Mouse (Mus musculus) liver, embryonic 15.5 days (tissue): ENCODE results near the gene Slco1a1. TPM values are rescaled to one million over a fixed set of nuclear protein-coding genes. Genes with fewer than 3 reads are reported as not detected.

Experiments
- ATAC-seq: fragments of 200-750 bp; cut with Nextera tagmentation; 2 replicates; pipeline ENCODE4 v1.8.0; 2017; ENCODE audit warnings: moderate number of reproducible peaks, mild to moderate bottlenecking, moderate library complexity; ENCODE audit not compliant: insufficient read depth
- H3K27ac ChIP-seq: fragments of 300-500 bp; sonication (generic); replicated peaks from 2 replicates; pipeline ENCODE4 v1.5.1; 2015; ENCODE audit warnings: mild to moderate bottlenecking, inconsistent platforms
- H3K27me3 ChIP-seq: fragments of 300-500 bp; sonication (generic); 2 replicates; pipeline ENCODE4 v1.6.1; 2015; ENCODE audit warnings: mild to moderate bottlenecking, inconsistent platforms
- H3K36me3 ChIP-seq: fragments of 300-500 bp; sonication (generic); replicated peaks from 2 replicates; pipeline ENCODE4 v1.6.1; 2015; ENCODE audit warnings: moderate library complexity, mild to moderate bottlenecking, inconsistent platforms
- H3K4me1 ChIP-seq: fragments of 300-500 bp; sonication (generic); replicated peaks from 2 replicates; pipeline ENCODE4 v1.6.1; 2015; ENCODE audit warnings: inconsistent platforms
- H3K4me2 ChIP-seq: fragments of 300-500 bp; sonication (generic); 2 replicates; pipeline ENCODE4 v1.6.1; 2015; ENCODE audit warnings: moderate library complexity, mild to moderate bottlenecking, inconsistent platforms
- H3K4me3 ChIP-seq: fragments of 300-500 bp; sonication (generic); replicated peaks from 2 replicates; pipeline ENCODE4 v1.5.1; 2015; ENCODE audit warnings: mild to moderate bottlenecking, inconsistent platforms
- H3K9ac ChIP-seq: fragments of 300-500 bp; sonication (generic); 2 replicates; pipeline ENCODE4 v1.6.1; 2015; ENCODE audit warnings: moderate library complexity, mild to moderate bottlenecking, inconsistent platforms
- H3K9me3 ChIP-seq: fragments of 300-500 bp; sonication (generic); replicated peaks from 2 replicates; pipeline ENCODE4 v1.6.1; 2016; ENCODE audit warnings: inconsistent platforms
- WGBS: fragments of 180-500 bp; shearing (Covaris S2); methylation state at CpG from one replicate; pipeline ENCODE4 v1.1.7; 2015; ENCODE audit warnings: mixed read lengths; ENCODE audit not compliant: insufficient replicate concordance; 5-methylcytosine and 5-hydroxymethylcytosine counted together
- polyA plus RNA-seq: library from polyadenylated mRNA; unstranded; fragments of >200 nt; fragmentation: Nextera tagmentation; extraction: Ambion mirVana; gene quantifications from 2 replicates; pipeline ENCODE4 v1.2.1, GENCODE M21; 2015

Slco1a1 gene
- polyA plus RNA-seq, 1 experiment from 2014 or later: 0.02 TPM

DNA sequence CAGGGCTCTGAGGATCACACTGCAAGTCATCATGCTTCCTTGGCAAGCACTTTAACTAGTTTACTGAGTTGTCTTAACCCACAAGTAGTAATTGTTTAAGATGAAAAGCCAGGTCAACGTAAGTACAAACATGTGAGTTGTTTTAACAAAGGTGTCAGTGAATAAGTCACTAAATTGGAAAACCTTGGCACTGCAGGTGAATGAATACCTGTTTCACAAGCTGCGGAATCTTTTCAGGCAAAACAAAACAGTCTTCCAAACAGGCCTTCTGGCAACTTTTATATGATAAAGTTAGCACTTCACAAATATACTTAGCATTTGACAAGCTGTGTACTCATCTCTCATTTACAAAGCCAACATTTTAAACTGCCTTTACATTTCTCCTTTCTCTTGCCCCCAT lies 75.1 kb downstream of the Slco1a1 start:
- Histone ChIP-seq H3K27me3 (no peaks in the 10 kb centered on the region), H3K4me3 (no peak overlapping the region), H3K4me1 (no peaks in the 10 kb centered on the region), H3K4me2 (no peak overlapping the region), H3K9ac (no peak overlapping the region), H3K9me3 (no peaks in the 10 kb centered on the region), H3K36me3 (no peaks in the 10 kb centered on the region), H3K27ac (peak overlapping the region; percentile 41)
- WGBS: 42% methylated on average over 2 of the region's 2 CpGs
- no peak for ATAC-seq

GRCm38 (mm10) chr6:141868735-141869134 lies 78.0 kb downstream of the Slco1a1 start:
- no peaks in the 10 kb centered on the region for H3K27me3 ChIP-seq
- H3K9ac ChIP-seq: no peak overlapping the region
- H3K9me3 ChIP-seq: no peaks in the 10 kb centered on the region
- 56% methylated on average over 5 of the region's 5 CpGs for WGBS
- no peaks in the 10 kb centered on the region for H3K4me1 ChIP-seq
- no peak overlapping the region for H3K4me2 ChIP-seq
- H3K27ac ChIP-seq: peak overlapping the region; percentile 53
- no peak overlapping the region for H3K4me3 ChIP-seq
- ATAC-seq: no peak
- no peaks in the 10 kb centered on the region for H3K36me3 ChIP-seq

- no peak overlapping the region for H3K27ac ChIP-seq
- WGBS: 53% methylated on average over 5 of the region's 5 CpGs
- no peaks in the 10 kb centered on the region for H3K36me3 ChIP-seq
- no peaks in the 10 kb centered on the region for H3K9me3 ChIP-seq
- H3K4me3 ChIP-seq: no peak overlapping the region
- no peak overlapping the region for H3K4me2 ChIP-seq
- H3K27me3 ChIP-seq: no peaks in the 10 kb centered on the region
- H3K4me1 ChIP-seq: no peaks in the 10 kb centered on the region
- no peak overlapping the region for H3K9ac ChIP-seq
- no peak for ATAC-seq
Observed at GRCm38 (mm10) chr6:141866026-141866425, 80.7 kb downstream of the Slco1a1 start.

DNA sequence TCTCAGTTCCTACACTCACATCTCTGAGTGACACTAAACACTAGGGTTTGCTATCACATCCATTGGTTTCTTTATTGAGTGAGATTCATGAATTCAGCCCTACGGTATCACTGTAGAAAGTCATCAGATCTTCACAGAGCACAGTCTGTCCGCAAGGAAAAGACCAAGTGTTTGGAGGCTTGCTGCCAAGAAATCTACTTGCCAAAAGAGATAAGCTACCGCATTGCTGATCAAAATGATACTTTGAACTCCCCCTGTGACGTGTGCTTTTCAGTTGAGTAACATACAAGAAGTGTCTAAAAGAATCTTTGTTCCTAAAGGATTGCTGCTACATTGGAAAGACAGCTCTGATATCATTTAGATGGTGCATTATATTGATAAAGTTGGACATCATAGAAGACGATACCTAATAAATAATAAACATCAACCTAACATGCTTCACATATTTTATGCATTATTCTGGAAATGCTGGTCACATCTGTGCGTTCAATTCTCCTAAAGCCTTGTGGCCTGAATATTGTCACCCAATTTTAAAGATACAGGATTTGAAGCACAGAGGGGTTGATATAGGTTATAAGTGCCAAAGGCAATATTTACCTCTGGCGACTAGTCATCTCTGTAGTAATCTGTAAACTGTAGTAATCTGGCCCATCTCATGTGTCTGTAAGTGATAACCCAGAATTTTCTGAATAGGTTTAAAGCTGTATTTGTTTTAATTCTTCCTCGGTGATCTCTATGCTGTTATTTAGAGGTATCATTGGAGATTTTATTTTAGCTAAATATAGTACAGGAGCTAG lies 88.8 kb downstream of the Slco1a1 start:
- Histone ChIP-seq H3K9me3 (no peaks in the 10 kb centered on the region), H3K27ac (no peak overlapping the region), H3K36me3 (no peaks in the 10 kb centered on the region), H3K9ac (no peak overlapping the region), H3K4me3 (no peak overlapping the region), H3K4me1 (no peaks in the 10 kb centered on the region), H3K4me2 (no peak overlapping the region), H3K27me3 (no peaks in the 10 kb centered on the region)
- ATAC-seq: no peak
- WGBS: 64% methylated on average over 8 of the region's 8 CpGs

Other genes with a start within 250 kb of the Slco1a1 start
- not detected in 2 replicates for gene Gm5724, start 173.2 kb downstream of the Slco1a1 start, polyA plus RNA-seq
- not detected in 2 replicates for gene Slco1a4, start 90.8 kb downstream of the Slco1a1 start, polyA plus RNA-seq
- not detected in 2 replicates for gene Gm6614, start 64.5 kb upstream of the Slco1a1 start, polyA plus RNA-seq